Mouse (Mus musculus) intestine, embryonic 16.5 days (tissue): ENCODE data around the gene Kifap3. TPM values are rescaled to one million over a fixed set of nuclear protein-coding genes. Genes with fewer than 3 reads are reported as not detected.
A peak's percentile ranks its signal among the peaks of the same experiment; 100 is the strongest.

Experiments used
- ATAC-seq: fragments of 200-750 bp; cut with Nextera tagmentation; 2 replicates; pipeline ENCODE4 v1.8.0; 2017; ENCODE audit warnings: moderate TSS enrichment, moderate library complexity
- H3K27ac ChIP-seq: fragments of 300-500 bp; sonication (generic); 2 replicates; pipeline ENCODE4 v1.5.1; 2014; ENCODE audit warnings: mild to moderate bottlenecking, low read length
- H3K27me3 ChIP-seq: fragments of 300-500 bp; sonication (generic); replicated peaks from 2 replicates; pipeline ENCODE4 v1.6.1; 2014; ENCODE audit warnings: low read length, control low read depth, mixed read lengths; ENCODE audit not compliant: control insufficient read depth, insufficient read depth
- H3K36me3 ChIP-seq: fragments of 300-500 bp; sonication (generic); 2 replicates; pipeline ENCODE4 v1.6.1; 2014; ENCODE audit warnings: low read length, control low read depth; ENCODE audit not compliant: control insufficient read depth, insufficient read depth
- H3K4me1 ChIP-seq: fragments of 300-500 bp; sonication (generic); 2 replicates; pipeline ENCODE4 v1.6.1; 2014; ENCODE audit warnings: low read length, control low read depth, mixed read lengths; ENCODE audit not compliant: control insufficient read depth, insufficient read depth
- H3K4me2 ChIP-seq: fragments of 300-500 bp; sonication (generic); 2 replicates; pipeline ENCODE4 v1.6.1; 2014; ENCODE audit warnings: low read depth, low read length, control low read depth
- H3K4me3 ChIP-seq: fragments of 300-500 bp; sonication (generic); 2 replicates; pipeline ENCODE4 v1.5.1; 2014; ENCODE audit warnings: mild to moderate bottlenecking, low read length
- H3K9ac ChIP-seq: fragments of 300-500 bp; sonication (generic); 2 replicates; pipeline ENCODE4 v1.6.1; 2014; ENCODE audit warnings: low read depth, low read length
- H3K9me3 ChIP-seq: fragments of 300-500 bp; sonication (generic); 2 replicates; pipeline ENCODE4 v1.6.1; 2016; ENCODE audit warnings: low read length, control low read depth; ENCODE audit not compliant: control insufficient read depth
- WGBS: fragments of 180-500 bp; shearing (Covaris S2); extraction: QIAGEN DNeasy Blood & Tissue Kit; methylation state at CpG from one replicate; pipeline ENCODE4 v1.1.7; 2014; 5-methylcytosine and 5-hydroxymethylcytosine counted together
- polyA plus RNA-seq: library from polyadenylated mRNA; unstranded; fragments of >200 nt; fragmentation: Nextera tagmentation; extraction: Ambion mirVana; gene quantifications from 2 replicates; pipeline ENCODE4 v1.2.1, GENCODE M21; 2015

Kifap3 gene
- polyA plus RNA-seq, 1 experiment from 2014 or later = 17.0 TPM

- Histone ChIP-seq H3K9ac (no peak overlapping the region), H3K36me3 (no peaks in the 10 kb centered on the region), H3K9me3 (no peaks in the 10 kb centered on the region), H3K4me1 (no peaks in the 10 kb centered on the region), H3K27me3 (no peaks in the 10 kb centered on the region), H3K27ac (no peak overlapping the region), H3K4me2 (no peak overlapping the region), H3K4me3 (no peak overlapping the region)
- WGBS = 6% methylated on average over 2 of the region's 2 CpGs
- peak; percentile 56; the same call in 1 of the 2 replicates for ATAC-seq
Observed at GRCm38 (mm10) chr1:163910343-163910742, 131.0 kb downstream of the Kifap3 start.

- H3K4me1 ChIP-seq = no peaks in the 10 kb centered on the region
- H3K36me3 ChIP-seq = no peaks in the 10 kb centered on the region
- H3K4me3 ChIP-seq = no peak overlapping the region
- no peaks in the 10 kb centered on the region for H3K27me3 ChIP-seq
- H3K4me2 ChIP-seq = no peak overlapping the region
- no peak overlapping the region for H3K9ac ChIP-seq
- H3K27ac ChIP-seq = no peak overlapping the region
- H3K9me3 ChIP-seq = no peaks in the 10 kb centered on the region
- WGBS = 93% methylated on average over 9 of the region's 9 CpGs
- no peak for ATAC-seq
Observed at GRCm38 (mm10) chr1:163910785-163911184, 131.4 kb downstream of the Kifap3 start.

- H3K4me3 ChIP-seq = no peak overlapping the region
- H3K9me3 ChIP-seq = no peaks in the 10 kb centered on the region
- H3K9ac ChIP-seq = no peak overlapping the region
- 89% methylated on average over 11 of the region's 11 CpGs for WGBS
- H3K27ac ChIP-seq = no peak overlapping the region
- H3K36me3 ChIP-seq = no peaks in the 10 kb centered on the region
- no peaks in the 10 kb centered on the region for H3K4me1 ChIP-seq
- no peak for ATAC-seq
- no peaks in the 10 kb centered on the region for H3K27me3 ChIP-seq
- H3K4me2 ChIP-seq = no peak overlapping the region
Observed at GRCm38 (mm10) chr1:163911981-163912380, 132.6 kb downstream of the Kifap3 start.

- no peaks in the 10 kb centered on the region for H3K4me1 ChIP-seq
- no peak overlapping the region for H3K4me3 ChIP-seq
- no peak overlapping the region for H3K27ac ChIP-seq
- WGBS = 73% methylated on average over 5 of the region's 5 CpGs
- H3K36me3 ChIP-seq = no peaks in the 10 kb centered on the region
- ATAC-seq = no peak
- H3K9me3 ChIP-seq = no peaks in the 10 kb centered on the region
- no peak overlapping the region for H3K4me2 ChIP-seq
- H3K27me3 ChIP-seq = no peaks in the 10 kb centered on the region
- H3K9ac ChIP-seq = no peak overlapping the region
Observed at GRCm38 (mm10) chr1:163917349-163918160, 138.2 kb downstream of the Kifap3 start.

GRCm38 (mm10) chr1:163924093-163924492 lies 144.7 kb downstream of the Kifap3 start:
- Histone ChIP-seq H3K27ac (no peak overlapping the region), H3K4me1 (no peaks in the 10 kb centered on the region), H3K36me3 (no peaks in the 10 kb centered on the region), H3K9ac (no peak overlapping the region), H3K4me3 (no peak overlapping the region), H3K9me3 (no peaks in the 10 kb centered on the region), H3K27me3 (no peaks in the 10 kb centered on the region), H3K4me2 (no peak overlapping the region)
- no peak for ATAC-seq
- 73% methylated on average over 8 of the region's 8 CpGs for WGBS

GRCm38 (mm10) chr1:163928846-163929245 lies 149.5 kb downstream of the Kifap3 start, which contains the start of gene Scyl3:
Gene Scyl3 (plus strand): TSS chr1:163929100.
- H3K27ac ChIP-seq = peak within 1 kb of the TSS; percentile 90
- 66% methylated on average over 7 of the region's 7 CpGs for WGBS

GRCm38 (mm10) chr1:163929636-163930457 lies 150.5 kb downstream of the Kifap3 start:
- peak; percentile 97 for ATAC-seq
- WGBS = under 1% methylated on average over 73 of the region's 77 CpGs
- Histone ChIP-seq H3K4me2 (peak overlapping the region; percentile 73), H3K4me3 (peak overlapping the region; percentile 96), H3K4me1 (peaks cover 8% of the 10 kb centered on the region), H3K27ac (peak overlapping the region; percentile 90), H3K36me3 (peaks cover 2% of the 10 kb centered on the region; the same call in 1 of the 2 replicates), H3K27me3 (no peaks in the 10 kb centered on the region), H3K9ac (peak overlapping the region; percentile 95), H3K9me3 (no peaks in the 10 kb centered on the region)

More at GRCm38 (mm10) chr1:163928846-163929245, 149.5 kb downstream of the Kifap3 start, which contains the start of gene Scyl3:
- no peaks in the 10 kb centered on the region for H3K9me3 ChIP-seq
- H3K9ac ChIP-seq = peak within 1 kb of the TSS; percentile 95
- H3K4me3 ChIP-seq = peak within 1 kb of the TSS; percentile 96
- H3K27me3 ChIP-seq = no peaks in the 10 kb centered on the region
- no peak for ATAC-seq
- peak within 1 kb of the TSS; percentile 73 for H3K4me2 ChIP-seq
- H3K36me3 ChIP-seq = peaks cover 1% of the 10 kb centered on the region; the same call in 1 of the 2 replicates
- H3K4me1 ChIP-seq = peaks cover 8% of the 10 kb centered on the region

GRCm38 (mm10) chr1:163930458-163930794 lies 151.0 kb downstream of the Kifap3 start:
- Histone ChIP-seq H3K4me2 (peak overlapping the region; percentile 73), H3K27me3 (no peaks in the 10 kb centered on the region), H3K4me3 (peak overlapping the region; percentile 96), H3K4me1 (peaks cover 8% of the 10 kb centered on the region), H3K27ac (peak overlapping the region; percentile 90), H3K9me3 (no peaks in the 10 kb centered on the region), H3K9ac (peak overlapping the region; percentile 95), H3K36me3 (peaks cover 2% of the 10 kb centered on the region; the same call in 1 of the 2 replicates)
- 2% methylated on average over 12 of the region's 12 CpGs for WGBS
- ATAC-seq = peak; percentile 25; the same call in 1 of the 2 replicates

GRCm38 (mm10) chr1:163931801-163932200 lies 152.4 kb downstream of the Kifap3 start:
- Histone ChIP-seq H3K4me3 (no peak overlapping the region), H3K4me2 (no peak overlapping the region), H3K27me3 (no peaks in the 10 kb centered on the region), H3K36me3 (peaks cover 2% of the 10 kb centered on the region; the same call in 1 of the 2 replicates), H3K9ac (no peak overlapping the region), H3K9me3 (no peaks in the 10 kb centered on the region), H3K4me1 (peaks cover 8% of the 10 kb centered on the region), H3K27ac (no peak overlapping the region)
- ATAC-seq = no peak
- WGBS = 88% methylated on average over 8 of the region's 8 CpGs
